Mouse (Mus musculus): ENCODE measurements around the gene Rpl5. TPM values are rescaled to one million over a fixed set of nuclear protein-coding genes. Genes with fewer than 3 reads are reported as not detected.
A peak's percentile ranks its signal among the peaks of the same experiment; 100 is the strongest.

The Rpl5 gene
- polyA plus RNA-seq, 1 experiment from 2014 or later: 62.5 TPM

DNA sequence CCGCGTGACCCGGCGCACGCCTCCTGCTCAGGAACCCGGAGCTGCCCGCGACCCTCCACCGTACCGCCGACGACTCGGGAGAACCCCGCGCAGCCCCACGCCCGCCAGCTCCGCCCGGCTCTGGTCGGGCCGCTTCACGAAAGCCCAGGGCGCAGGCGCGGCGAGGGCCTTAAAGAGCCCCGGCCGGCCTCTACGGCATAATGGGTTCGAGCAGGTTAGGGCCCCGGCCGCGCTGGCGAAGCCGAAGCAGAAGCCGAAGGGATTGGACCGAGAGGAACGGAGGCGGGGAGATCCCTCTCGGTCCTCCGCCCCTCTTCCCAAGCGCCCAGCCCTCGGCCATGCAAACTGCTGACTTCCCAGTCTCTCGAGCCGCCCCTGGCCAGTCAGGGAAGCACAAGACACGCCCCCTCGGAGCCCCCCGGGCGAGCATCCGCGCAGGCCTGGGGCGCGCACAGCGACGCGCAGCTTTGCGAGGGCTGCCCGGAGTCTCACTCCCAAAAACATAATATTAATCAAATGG, 31.3 kb upstream of the Rpl5 start:
- WGBS: under 1% methylated on average over 57 of the region's 58 CpGs
- H3K9me3 ChIP-seq (replicated peaks; ENCODE audit: control insufficient read depth, low read length, poor library complexity, severe bottlenecking): no peaks in the 10 kb centered on the region
- H3K27ac ChIP-seq (ENCODE audit: low read length): peak overlapping the region; percentile 92
- H3K36me3 ChIP-seq (ENCODE audit: control insufficient read depth, insufficient read depth, low read length): no peaks in the 10 kb centered on the region
- peaks cover 8% of the 10 kb centered on the region for H3K4me1 ChIP-seq (ENCODE audit: control insufficient read depth, insufficient read depth, low read length)
- peak; percentile 98 for ATAC-seq
- peak overlapping the region; percentile 83 for H3K9ac ChIP-seq (ENCODE audit: low read depth, low read length)
- H3K27me3 ChIP-seq (ENCODE audit: control insufficient read depth, insufficient read depth, low read depth, low read length): no peaks in the 10 kb centered on the region
- H3K4me2 ChIP-seq (ENCODE audit: low read length): peak overlapping the region; percentile 52
- H3K4me3 ChIP-seq (ENCODE audit: low read depth, low read length): peak overlapping the region; percentile 80

DNA sequence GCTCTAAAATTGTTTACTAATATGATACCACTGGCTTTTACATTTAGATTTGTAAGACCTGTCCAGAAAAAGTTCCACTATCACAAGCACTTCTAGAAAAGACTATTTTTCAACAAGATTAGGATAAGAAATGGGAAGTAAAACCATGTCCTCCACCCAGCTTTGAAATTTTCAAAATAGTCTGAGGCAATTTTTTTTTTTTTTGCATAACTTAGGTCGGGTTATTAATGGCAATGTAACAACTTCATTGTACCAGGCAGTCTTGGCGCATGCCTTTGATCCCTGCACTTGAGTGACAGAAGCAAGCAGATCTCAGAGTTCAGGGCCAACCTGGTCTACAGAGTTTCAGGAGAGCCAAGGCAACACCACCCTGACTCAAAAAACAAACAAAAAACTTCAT, 30.6 kb upstream of the Rpl5 start:
- Histone ChIP-seq H3K9ac (ENCODE audit: low read depth, low read length) (no peak overlapping the region), H3K27ac (ENCODE audit: low read length) (no peak overlapping the region), H3K4me3 (ENCODE audit: low read depth, low read length) (no peak overlapping the region), H3K9me3 (replicated peaks; ENCODE audit: control insufficient read depth, low read length, poor library complexity, severe bottlenecking) (no peaks in the 10 kb centered on the region), H3K4me1 (ENCODE audit: control insufficient read depth, insufficient read depth, low read length) (peaks cover 8% of the 10 kb centered on the region), H3K36me3 (ENCODE audit: control insufficient read depth, insufficient read depth, low read length) (no peaks in the 10 kb centered on the region), H3K27me3 (ENCODE audit: control insufficient read depth, insufficient read depth, low read depth, low read length) (no peaks in the 10 kb centered on the region), H3K4me2 (ENCODE audit: low read length) (no peak overlapping the region)
- 60% methylated on average over 2 of the region's 2 CpGs for WGBS
- no peak for ATAC-seq

DNA sequence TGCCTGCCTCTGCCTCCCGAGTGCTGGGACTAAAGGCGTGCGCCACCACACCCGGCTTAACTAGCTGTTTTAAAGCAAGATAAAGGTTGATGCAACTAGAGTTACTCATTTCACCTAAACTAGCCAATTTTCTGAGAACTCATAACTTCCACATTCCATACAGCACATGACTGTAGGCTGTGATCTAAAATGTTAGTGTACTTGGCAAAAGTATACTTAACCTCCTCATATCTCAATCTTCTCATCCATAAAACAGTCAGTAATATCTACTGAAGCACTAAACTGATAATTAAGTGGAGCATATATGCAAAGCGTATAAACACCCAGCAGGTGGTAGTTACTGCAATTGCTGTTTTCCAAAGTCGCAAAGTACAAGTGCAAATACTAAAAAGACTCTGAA, 27.0 kb upstream of the Rpl5 start:
- Histone ChIP-seq H3K36me3 (ENCODE audit: control insufficient read depth, insufficient read depth, low read length) (no peaks in the 10 kb centered on the region), H3K4me1 (ENCODE audit: control insufficient read depth, insufficient read depth, low read length) (no peaks in the 10 kb centered on the region), H3K27ac (ENCODE audit: low read length) (no peak overlapping the region), H3K4me2 (ENCODE audit: low read length) (no peak overlapping the region), H3K9me3 (replicated peaks; ENCODE audit: control insufficient read depth, low read length, poor library complexity, severe bottlenecking) (no peaks in the 10 kb centered on the region), H3K4me3 (ENCODE audit: low read depth, low read length) (no peak overlapping the region), H3K27me3 (ENCODE audit: control insufficient read depth, insufficient read depth, low read depth, low read length) (no peaks in the 10 kb centered on the region), H3K9ac (ENCODE audit: low read depth, low read length) (no peak overlapping the region)
- 88% methylated on average over 6 of the region's 6 CpGs for WGBS
- ATAC-seq: no peak

DNA sequence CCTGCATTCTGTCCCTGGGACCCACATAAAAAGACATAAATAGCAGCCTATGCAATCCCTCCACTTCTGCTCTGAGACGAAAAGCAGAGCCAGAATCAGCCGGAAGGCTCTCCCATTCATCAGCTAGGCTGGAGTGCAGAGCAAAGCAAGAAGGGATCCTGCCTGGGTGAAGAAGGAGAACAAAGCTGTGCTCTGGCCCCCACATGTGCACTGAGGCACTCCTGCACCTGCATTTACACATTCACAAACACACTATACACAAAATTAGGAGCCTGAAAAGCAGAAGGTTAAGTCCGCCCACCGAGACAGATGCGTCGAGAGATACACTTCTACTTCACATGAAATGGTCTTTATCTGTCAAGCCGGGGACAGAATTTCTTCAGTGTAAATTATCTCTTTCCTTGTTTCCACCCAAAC, 26.4 kb upstream of the Rpl5 start:
- Histone ChIP-seq H3K36me3 (ENCODE audit: control insufficient read depth, insufficient read depth, low read length) (no peaks in the 10 kb centered on the region), H3K27ac (ENCODE audit: low read length) (no peak overlapping the region), H3K4me1 (ENCODE audit: control insufficient read depth, insufficient read depth, low read length) (no peaks in the 10 kb centered on the region), H3K4me3 (ENCODE audit: low read depth, low read length) (no peak overlapping the region), H3K9ac (ENCODE audit: low read depth, low read length) (no peak overlapping the region), H3K27me3 (ENCODE audit: control insufficient read depth, insufficient read depth, low read depth, low read length) (no peaks in the 10 kb centered on the region), H3K4me2 (ENCODE audit: low read length) (no peak overlapping the region), H3K9me3 (replicated peaks; ENCODE audit: control insufficient read depth, low read length, poor library complexity, severe bottlenecking) (no peaks in the 10 kb centered on the region)
- no peak for ATAC-seq
- WGBS: 69% methylated on average over 7 of the region's 7 CpGs

DNA sequence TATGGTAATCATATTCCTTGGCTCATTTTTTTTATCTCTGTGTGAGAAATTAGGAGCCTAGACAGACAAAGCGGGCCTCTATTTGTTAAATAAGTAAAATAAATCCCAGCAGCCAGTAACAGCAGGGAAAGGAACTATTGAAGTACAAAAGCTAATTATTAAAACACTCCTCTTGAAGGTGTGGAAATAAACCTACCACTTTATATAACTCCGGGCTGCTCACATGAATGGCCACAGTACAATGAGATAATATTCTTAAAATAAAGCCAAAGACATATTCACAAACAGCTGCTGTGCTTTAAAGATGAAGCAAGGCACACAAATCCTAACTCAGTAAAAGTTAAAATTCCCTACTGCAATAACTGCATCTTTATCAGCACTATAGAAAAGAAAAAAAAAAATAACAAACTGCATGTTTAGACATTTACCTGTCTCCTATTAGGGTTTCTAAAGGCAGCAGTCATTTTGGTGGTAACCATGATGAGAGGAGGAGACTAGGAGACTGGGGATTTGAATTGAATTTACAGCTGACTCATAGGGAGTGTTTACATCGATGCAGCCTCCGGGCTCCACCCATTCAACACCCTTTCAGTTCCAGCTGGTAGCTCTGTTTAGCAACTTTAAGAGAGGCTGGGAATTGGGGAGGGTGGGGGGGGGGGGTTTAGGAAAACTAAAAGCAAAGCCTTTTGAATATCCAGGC, 25.6 kb upstream of the Rpl5 start, which contains the start of gene Evi5:
Gene Evi5 (minus strand): TSS at position 547 of the 700 bp plus-strand sequence.
- Histone ChIP-seq H3K36me3 (ENCODE audit: control insufficient read depth, insufficient read depth, low read length) (no peaks in the 10 kb centered on the region), H3K27me3 (ENCODE audit: control insufficient read depth, insufficient read depth, low read depth, low read length) (no peaks in the 10 kb centered on the region), H3K4me3 (ENCODE audit: low read depth, low read length) (no peak within 1 kb of the TSS), H3K4me2 (ENCODE audit: low read length) (no peak within 1 kb of the TSS), H3K27ac (ENCODE audit: low read length) (no peak within 1 kb of the TSS), H3K4me1 (ENCODE audit: control insufficient read depth, insufficient read depth, low read length) (no peaks in the 10 kb centered on the region), H3K9ac (ENCODE audit: low read depth, low read length) (no peak within 1 kb of the TSS), H3K9me3 (replicated peaks; ENCODE audit: control insufficient read depth, low read length, poor library complexity, severe bottlenecking) (no peaks in the 10 kb centered on the region)
- ATAC-seq: no peak
- 47% methylated on average over 4 of the region's 4 CpGs for WGBS

DNA sequence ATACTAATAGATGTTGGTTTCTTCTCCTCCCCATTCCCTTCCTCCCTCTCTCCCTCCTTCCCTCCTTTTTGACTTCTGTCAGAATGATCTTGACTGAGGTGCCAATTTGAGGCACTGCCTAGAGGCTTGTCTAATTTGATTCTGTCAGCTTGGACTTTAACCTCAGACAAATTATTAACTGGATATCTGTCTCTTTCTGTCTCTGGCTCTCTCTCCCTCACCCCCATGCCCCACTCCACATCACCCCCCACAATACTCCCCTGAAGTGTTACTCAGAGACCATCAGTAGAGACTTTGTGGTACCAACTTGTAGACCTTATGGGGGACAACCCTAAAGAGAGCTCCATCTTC, 25.1 kb upstream of the Rpl5 start:
- no peak overlapping the region for H3K9ac ChIP-seq (ENCODE audit: low read depth, low read length)
- ATAC-seq: no peak
- no peaks in the 10 kb centered on the region for H3K36me3 ChIP-seq (ENCODE audit: control insufficient read depth, insufficient read depth, low read length)
- no peaks in the 10 kb centered on the region for H3K27me3 ChIP-seq (ENCODE audit: control insufficient read depth, insufficient read depth, low read depth, low read length)
- H3K9me3 ChIP-seq (replicated peaks; ENCODE audit: control insufficient read depth, low read length, poor library complexity, severe bottlenecking): no peaks in the 10 kb centered on the region
- H3K4me2 ChIP-seq (ENCODE audit: low read length): no peak overlapping the region
- no peak overlapping the region for H3K27ac ChIP-seq (ENCODE audit: low read length)
- H3K4me1 ChIP-seq (ENCODE audit: control insufficient read depth, insufficient read depth, low read length): no peaks in the 10 kb centered on the region
- H3K4me3 ChIP-seq (ENCODE audit: low read depth, low read length): no peak overlapping the region

DNA sequence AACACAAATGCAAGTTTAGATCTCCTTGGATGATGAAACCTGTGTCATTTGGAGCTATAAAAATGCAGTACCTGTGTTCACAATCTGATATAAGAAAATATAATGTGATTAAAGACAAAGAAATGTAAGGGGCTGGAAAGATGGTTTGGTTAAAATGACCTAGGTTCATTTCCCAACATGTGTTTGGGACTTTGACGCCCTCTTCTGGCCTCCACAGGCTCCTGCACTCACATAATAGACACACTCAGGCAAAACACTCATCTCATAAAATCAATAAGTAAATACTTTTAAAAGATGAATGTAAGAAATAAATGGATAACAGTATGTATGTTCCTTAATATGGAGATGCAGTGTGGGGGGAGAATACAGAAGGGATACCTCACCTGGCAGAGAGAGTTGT, 23.2 kb upstream of the Rpl5 start:
- H3K4me1 ChIP-seq (ENCODE audit: control insufficient read depth, insufficient read depth, low read length): no peaks in the 10 kb centered on the region
- 90% methylated on average over 1 of the region's 1 CpGs for WGBS

DNA sequence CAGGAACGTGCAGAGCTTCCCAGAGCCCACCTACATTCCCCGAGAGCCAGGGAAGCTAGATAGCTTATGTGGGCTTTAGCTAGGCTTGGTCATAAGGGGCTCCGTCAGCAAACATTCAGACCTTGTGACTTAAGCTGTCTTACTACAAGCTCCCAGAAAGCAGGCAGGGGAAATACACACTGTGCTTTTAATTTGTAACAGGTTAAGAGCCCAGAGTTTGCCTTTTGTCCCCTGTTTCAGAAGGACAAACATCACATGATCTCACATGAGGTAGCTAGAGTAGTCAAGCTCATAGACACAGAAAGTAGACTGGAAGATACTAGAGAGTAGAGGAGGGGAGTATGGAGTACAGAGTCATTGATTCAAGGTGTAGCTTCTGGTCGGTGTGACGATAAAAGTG, 19.6 kb upstream of the Rpl5 start:
- no peaks in the 10 kb centered on the region for H3K27me3 ChIP-seq (ENCODE audit: control insufficient read depth, insufficient read depth, low read depth, low read length)
- ATAC-seq: no peak
- WGBS: 90% methylated on average over 5 of the region's 5 CpGs
- H3K4me2 ChIP-seq (ENCODE audit: low read length): no peak overlapping the region
- H3K4me1 ChIP-seq (ENCODE audit: control insufficient read depth, insufficient read depth, low read length): no peaks in the 10 kb centered on the region
- no peaks in the 10 kb centered on the region for H3K9me3 ChIP-seq (replicated peaks; ENCODE audit: control insufficient read depth, low read length, poor library complexity, severe bottlenecking)
- no peak overlapping the region for H3K27ac ChIP-seq (ENCODE audit: low read length)
- no peak overlapping the region for H3K9ac ChIP-seq (ENCODE audit: low read depth, low read length)
- no peaks in the 10 kb centered on the region for H3K36me3 ChIP-seq (ENCODE audit: control insufficient read depth, insufficient read depth, low read length)
- no peak overlapping the region for H3K4me3 ChIP-seq (ENCODE audit: low read depth, low read length)

More for the DNA sequence above, 23.2 kb upstream of the Rpl5 start:
- Histone ChIP-seq H3K9ac (ENCODE audit: low read depth, low read length) (no peak overlapping the region), H3K4me2 (ENCODE audit: low read length) (no peak overlapping the region), H3K36me3 (ENCODE audit: control insufficient read depth, insufficient read depth, low read length) (no peaks in the 10 kb centered on the region), H3K27me3 (ENCODE audit: control insufficient read depth, insufficient read depth, low read depth, low read length) (no peaks in the 10 kb centered on the region), H3K9me3 (replicated peaks; ENCODE audit: control insufficient read depth, low read length, poor library complexity, severe bottlenecking) (no peaks in the 10 kb centered on the region), H3K4me3 (ENCODE audit: low read depth, low read length) (no peak overlapping the region), H3K27ac (ENCODE audit: low read length) (no peak overlapping the region)
- ATAC-seq: no peak

DNA sequence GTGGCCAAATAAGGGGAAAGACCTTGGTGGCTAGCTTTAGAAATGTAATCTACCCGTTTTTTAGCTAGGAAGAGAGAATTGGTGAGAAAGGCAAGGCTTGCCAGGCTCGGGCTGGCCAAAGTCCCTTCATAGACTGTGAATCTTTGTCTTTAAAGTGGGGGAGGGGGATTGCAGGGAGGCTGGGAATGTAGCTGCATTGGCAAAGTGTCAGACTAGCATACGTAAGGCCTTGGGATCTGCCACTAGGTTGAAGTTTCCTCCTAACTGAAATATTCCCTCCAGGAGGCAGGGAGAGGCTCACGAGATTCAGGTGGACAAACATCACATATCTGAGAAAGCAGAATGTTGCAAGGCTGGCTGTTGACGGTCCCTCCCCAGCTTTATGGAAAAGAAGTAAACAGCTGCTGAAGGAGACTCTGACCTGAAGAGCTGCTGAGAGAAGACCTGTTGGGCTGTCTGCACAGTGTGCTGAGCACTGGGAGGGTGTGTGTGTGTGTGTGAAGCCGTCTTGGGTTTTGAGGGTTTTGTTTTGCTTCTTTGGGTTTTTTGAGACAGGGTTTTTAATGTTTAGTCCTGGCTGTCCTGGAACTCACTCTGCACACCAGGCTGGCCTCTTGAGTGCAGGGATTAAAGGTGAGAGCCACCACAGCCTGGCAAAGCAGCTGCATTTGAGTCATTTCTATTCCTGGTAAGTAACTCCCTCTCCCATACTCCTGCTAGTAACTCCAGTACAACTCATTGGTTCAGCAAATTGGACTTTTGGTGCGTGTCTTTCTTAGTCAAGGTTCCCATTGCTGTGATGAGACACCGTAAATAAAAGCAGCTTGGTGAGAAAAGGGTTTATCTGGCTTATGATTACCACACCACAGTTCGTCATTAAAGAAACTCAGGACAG, 10.1 kb upstream of the Rpl5 start:
- H3K4me3 ChIP-seq (ENCODE audit: low read depth, low read length): no peak overlapping the region
- H3K9me3 ChIP-seq (replicated peaks; ENCODE audit: control insufficient read depth, low read length, poor library complexity, severe bottlenecking): no peaks in the 10 kb centered on the region
- WGBS: 66% methylated on average over 9 of the region's 9 CpGs
- no peak overlapping the region for H3K9ac ChIP-seq (ENCODE audit: low read depth, low read length)
- H3K4me1 ChIP-seq (ENCODE audit: control insufficient read depth, insufficient read depth, low read length): no peaks in the 10 kb centered on the region
- H3K27me3 ChIP-seq (ENCODE audit: control insufficient read depth, insufficient read depth, low read depth, low read length): no peaks in the 10 kb centered on the region
- no peaks in the 10 kb centered on the region for H3K36me3 ChIP-seq (ENCODE audit: control insufficient read depth, insufficient read depth, low read length)
- no peak overlapping the region for H3K27ac ChIP-seq (ENCODE audit: low read length)
- no peak overlapping the region for H3K4me2 ChIP-seq (ENCODE audit: low read length)
- ATAC-seq: no peak
